ENCODE assay signal across 8 mouse cellular contexts in genomic region chr13:24565950-24566320, GRCm38 (mm10). TPM values are rescaled to one million over a fixed set of nuclear protein-coding genes. Genes with fewer than 3 reads are reported as not detected.
DNase-seq lines count a peak whose midpoint lies in the region; ATAC-seq and TF ChIP-seq lines count a peak whose summit lies in the region.

No protein-coding gene starts in this region.

- no peaks in the 10 kb centered on the region for H3K9me3 ChIP-seq in hindbrain, embryonic 13.5 days
- H3K9me3 ChIP-seq in hindbrain, embryonic 16.5 days (ENCODE audit: control insufficient read depth, low read length) = no peaks in the 10 kb centered on the region
- no peaks in the 10 kb centered on the region for H3K9me3 ChIP-seq in forebrain, embryonic 13.5 days (replicated peaks)
- H3K9me3 ChIP-seq in kidney, embryonic 16.5 days (ENCODE audit: low read length) = no peaks in the 10 kb centered on the region

- TF ChIP-seq CTCF in cerebellum, adult 2 months (IDR thresholded peaks at IDR 0.05; ENCODE audit: borderline replicate concordance, insufficient read depth, low read depth, low read length) = no peak

- peak; percentile 69 for ATAC-seq in hindbrain, embryonic 13.5 days (ENCODE audit: low FRiP score)
- no peak for ATAC-seq in hindbrain, embryonic 16.5 days
- peak; percentile 62; the same call in 1 of the 2 replicates for ATAC-seq in forebrain, embryonic 13.5 days
- peak; percentile 87 for ATAC-seq in kidney, embryonic 16.5 days (ENCODE audit: low FRiP score, low TSS enrichment)
- no peak for ATAC-seq in activated CD4-positive, CD25-positive, alpha-beta regulatory T cell, adult 4 months

- H3K4me1 ChIP-seq in hindbrain, embryonic 13.5 days (replicated peaks) = peaks cover 9% of the 10 kb centered on the region; the same call in 1 of the 2 replicates
- peaks cover 3% of the 10 kb centered on the region for H3K4me1 ChIP-seq in hindbrain, embryonic 16.5 days (ENCODE audit: control insufficient read depth, insufficient read depth, low read depth, low read length)
- peaks cover 18% of the 10 kb centered on the region for H3K4me1 ChIP-seq in forebrain, embryonic 13.5 days
- peaks cover 18% of the 10 kb centered on the region for H3K4me1 ChIP-seq in kidney, embryonic 16.5 days (ENCODE audit: insufficient read depth, low read length)
- no peaks in the 10 kb centered on the region for H3K4me1 ChIP-seq in cerebellum, adult 2 months (ENCODE audit: control insufficient read depth, insufficient read depth, low read length)

- no peak overlapping the region for H3K9ac ChIP-seq in hindbrain, embryonic 13.5 days
- H3K9ac ChIP-seq in hindbrain, embryonic 16.5 days (ENCODE audit: low read depth, low read length) = no peak overlapping the region
- no peak overlapping the region for H3K9ac ChIP-seq in forebrain, embryonic 13.5 days
- H3K9ac ChIP-seq in kidney, embryonic 16.5 days (replicated peaks; ENCODE audit: low read length) = no peak overlapping the region

- intact Hi-C loops in gastrocnemius, postnatal 36 days (cut with DNase I) = no loop called here

- no peak overlapping the region for H3K4me3 ChIP-seq in hindbrain, embryonic 13.5 days
- H3K4me3 ChIP-seq in hindbrain, embryonic 16.5 days (ENCODE audit: low read length) = no peak overlapping the region
- H3K4me3 ChIP-seq in forebrain, embryonic 13.5 days = no peak overlapping the region
- H3K4me3 ChIP-seq in kidney, embryonic 16.5 days (ENCODE audit: low read length) = no peak overlapping the region
- no peak overlapping the region for H3K4me3 ChIP-seq in cerebellum, adult 2 months (replicated peaks; ENCODE audit: insufficient read depth, low read depth, low read length)

- no peak overlapping the region for H3K27ac ChIP-seq in hindbrain, embryonic 13.5 days
- H3K27ac ChIP-seq in hindbrain, embryonic 16.5 days (ENCODE audit: low read depth, low read length) = no peak overlapping the region
- peak overlapping the region; percentile 32; the same call in 1 of the 2 replicates for H3K27ac ChIP-seq in forebrain, embryonic 13.5 days
- peak overlapping the region; percentile 90 for H3K27ac ChIP-seq in kidney, embryonic 16.5 days (ENCODE audit: low read length)
- H3K27ac ChIP-seq in cerebellum, adult 2 months (ENCODE audit: insufficient read depth, low read length) = no peak overlapping the region

- TF ChIP-seq POLR2A in cerebellum, adult 2 months (IDR thresholded peaks at IDR 0.05; ENCODE audit: borderline replicate concordance, insufficient read depth, low read length) = no peak

- H3K36me3 ChIP-seq in hindbrain, embryonic 13.5 days = no peaks in the 10 kb centered on the region
- H3K36me3 ChIP-seq in hindbrain, embryonic 16.5 days (ENCODE audit: control insufficient read depth, insufficient read depth, low read length) = no peaks in the 10 kb centered on the region
- H3K36me3 ChIP-seq in forebrain, embryonic 13.5 days (ENCODE audit: poor library complexity, severe bottlenecking) = no peaks in the 10 kb centered on the region
- H3K36me3 ChIP-seq in kidney, embryonic 16.5 days (ENCODE audit: insufficient read depth, low read length) = no peaks in the 10 kb centered on the region

- WGBS in hindbrain, embryonic 13.5 days = 27% methylated on average over 3 of the region's 3 CpGs
- WGBS in hindbrain, embryonic 16.5 days = 34% methylated on average over 3 of the region's 3 CpGs
- 15% methylated on average over 3 of the region's 3 CpGs for WGBS in forebrain, embryonic 13.5 days
- WGBS in kidney, embryonic 16.5 days = 24% methylated on average over 3 of the region's 3 CpGs
- WGBS in cerebellum, adult 2 months = 51% methylated on average over 3 of the region's 3 CpGs

- no peak overlapping the region for H3K4me2 ChIP-seq in hindbrain, embryonic 13.5 days
- no peak overlapping the region for H3K4me2 ChIP-seq in hindbrain, embryonic 16.5 days (ENCODE audit: low read length)
- H3K4me2 ChIP-seq in forebrain, embryonic 13.5 days = no peak overlapping the region
- H3K4me2 ChIP-seq in kidney, embryonic 16.5 days (replicated peaks; ENCODE audit: low read depth, low read length) = no peak overlapping the region

- DNase-seq in mesoderm, embryonic 11.5 days (ENCODE audit: low read depth, low spot score) = peak; percentile 56
- DNase-seq in cerebellum, adult 2 months = no peak
- DNase-seq in gastrocnemius, postnatal 36 days = no peak

- H3K27me3 ChIP-seq in hindbrain, embryonic 13.5 days = no peaks in the 10 kb centered on the region
- no peaks in the 10 kb centered on the region for H3K27me3 ChIP-seq in hindbrain, embryonic 16.5 days (replicated peaks; ENCODE audit: control insufficient read depth, insufficient read depth, low read length)
- no peaks in the 10 kb centered on the region for H3K27me3 ChIP-seq in forebrain, embryonic 13.5 days
- no peaks in the 10 kb centered on the region for H3K27me3 ChIP-seq in kidney, embryonic 16.5 days (ENCODE audit: insufficient read depth, low read length)
- no peaks in the 10 kb centered on the region for H3K27me3 ChIP-seq in cerebellum, adult 2 months (ENCODE audit: control insufficient read depth, insufficient read depth, low read length)

RNA-seq across cellular contexts. Expression of gene Ripor2, which starts 16.1 kb away (rescaled TPM):
- polyA plus RNA-seq in hindbrain, embryonic 13.5 days (2015; fragmentation: Nextera tagmentation; extraction: Ambion mirVana) = 22.2 and 24.1 TPM in 2 replicates
- polyA plus RNA-seq in hindbrain, embryonic 16.5 days (2015; fragmentation: Nextera tagmentation; extraction: Ambion mirVana) = 19.1 and 22.8 TPM in 2 replicates
- 15.8 and 20.0 TPM in 2 replicates for polyA plus RNA-seq in forebrain, embryonic 13.5 days (2015; fragmentation: Nextera tagmentation; extraction: Ambion mirVana)
- polyA plus RNA-seq in kidney, embryonic 16.5 days (2015; fragmentation: Nextera tagmentation; extraction: Ambion mirVana) = 2.1 and 2.7 TPM in 2 replicates
- polyA plus RNA-seq in cerebellum, adult 2 months (2012; rRNA removed) = 8.5 and 8.9 TPM in 2 replicates
- 1 to 10 TPM; 2.5 to 5.4 TPM for total RNA-seq in gastrocnemius, postnatal 36 days (2021)
- 100 to 1,000 TPM; 210 to 273 TPM for polyA plus RNA-seq in activated CD4-positive, CD25-positive, alpha-beta regulatory T cell, adult 4 months (2017; shearing (Covaris generic))

Comparison
In these comparisons a context has a peak if more than half of its experiments do, and no peak if none do; other contexts are left out.
1. ATAC-seq: peak in hindbrain, embryonic 13.5 days (single experiment), forebrain, embryonic 13.5 days (single experiment) and kidney, embryonic 16.5 days (single experiment); none in hindbrain, embryonic 16.5 days (single experiment) and activated CD4-positive, CD25-positive, alpha-beta regulatory T cell, adult 4 months (single experiment).
2. H3K27ac ChIP-seq: peak in forebrain, embryonic 13.5 days (single experiment) and kidney, embryonic 16.5 days (single experiment); none in hindbrain, embryonic 13.5 days (single experiment), hindbrain, embryonic 16.5 days (single experiment) and cerebellum, adult 2 months (single experiment).